Mouse (Mus musculus) Patski (cell line): ENCODE measurements around the gene Irx2. TPM values are rescaled to one million over a fixed set of nuclear protein-coding genes. Genes with fewer than 3 reads are reported as not detected.
A peak's percentile ranks its signal among the peaks of the same experiment; 100 is the strongest.

Experiments used
- ATAC-seq: fragments of 100-300 bp; one replicate; pipeline ENCODE4 v1.8.0; 2021
- CTCF ChIA-PET: fragments of 350-600 bp; sonication (Branson Sonifier 250); formaldehyde crosslinking; loops from one replicate; lab custom pipeline; 2022; ENCODE audit warnings: inconsistent platforms; lab: Charles Lee
- POLR2A ChIA-PET: fragments of 350-600 bp; sonication (Branson Sonifier 250); formaldehyde crosslinking; loops from one replicate; lab custom pipeline; 2022; ENCODE audit warnings: antibody characterized with exemption, inconsistent platforms; lab: Charles Lee
- DNase-seq: peaks from one replicate; pipeline ENCODE4 v3.0.0-alpha.2; 2011; ENCODE audit warnings: low read depth, low spot score
- H3K27me3 ChIP-seq: fragments of 371-371 bp; one replicate; pipeline ENCODE4 v1.5.1; 2021
- CTCF ChIP-seq: fragments of 100-300 bp; IDR thresholded peaks from one replicate; pipeline ENCODE4 v1.5.1; 2021
- in situ Hi-C: fragments of 300-500 bp; cut with MboI; formaldehyde crosslinking; loops from 3 replicates; pipeline ENCODE4 v1.11.1; 2018; ENCODE audit warnings: low pct_unique_long_range_greater_than_20kb, mixed read lengths
- polyA plus RNA-seq: library from polyadenylated mRNA; unstranded; gene quantifications from one replicate; pipeline ENCODE4 v1.2.3, GENCODE M21; 2021

Gene Irx2
- 57.8 TPM for polyA plus RNA-seq

- no peak for TF ChIP-seq CTCF
- no peaks in the 10 kb centered on the region for H3K27me3 ChIP-seq
- ATAC-seq (peak; percentile 82), DNase-seq (no peak)
- CTCF ChIA-PET: interaction anchor here (4.3 kb wide), 1 partner anchor 670 kb away, joined by 33 read pairs; no protein-coding TSS in a partner anchor
- in situ Hi-C loops: loop anchor here (5.0 to 25.0 kb wide), 6 partner anchors 434 to 1991 kb away; partner anchors contain the start of genes Ice1 and Irx1
- POLR2A ChIA-PET: interaction anchor here (0.7 to 6.8 kb wide), 4 partner anchors 9 to 668 kb away, joined by 3 to 74 read pairs (median 16); partner anchors contain the start of gene Irx1
These were observed at the start of gene Irx2 for GRCm38 (mm10) chr13:72628462-72628916. Gene Irx2 (plus strand): TSS chr13:72628820.

- CTCF ChIA-PET: no interaction called here
- in situ Hi-C loops: no loop called here
These were observed 47.3 kb upstream of the Irx2 start for GRCm38 (mm10) chr13:72581276-72581675.

GRCm38 (mm10) chr13:72592526-72592925 lies 36.1 kb upstream of the Irx2 start:
- TF ChIP-seq CTCF: no peak
- no peaks in the 10 kb centered on the region for H3K27me3 ChIP-seq
- in situ Hi-C loops: no loop called here
- POLR2A ChIA-PET: no interaction called here
- CTCF ChIA-PET: no interaction called here
- ATAC-seq: no peak
- no peak for DNase-seq

More at GRCm38 (mm10) chr13:72581276-72581675, 47.3 kb upstream of the Irx2 start:
- DNase-seq (no peak), ATAC-seq (no peak)
- H3K27me3 ChIP-seq: peaks cover 7% of the 10 kb centered on the region
- POLR2A ChIA-PET: no interaction called here
- TF ChIP-seq CTCF: no peak

- ChIA-PET CTCF (no interaction called here), POLR2A (no interaction called here)
- DNase-seq: no peak
- in situ Hi-C loops: no loop called here
- H3K27me3 ChIP-seq: no peaks in the 10 kb centered on the region
- no peak for ATAC-seq
- no peak for TF ChIP-seq CTCF
These were observed 35.3 kb upstream of the Irx2 start for GRCm38 (mm10) chr13:72593310-72593709.

GRCm38 (mm10) chr13:72593710-72594111 lies 34.9 kb upstream of the Irx2 start:
- no peaks in the 10 kb centered on the region for H3K27me3 ChIP-seq
- ATAC-seq: no peak
- no peak for DNase-seq
- in situ Hi-C loops: no loop called here
- TF ChIP-seq CTCF: no peak
- CTCF ChIA-PET: no interaction called here
- POLR2A ChIA-PET: no interaction called here

- no peaks in the 10 kb centered on the region for H3K27me3 ChIP-seq
- DNase-seq (no peak), ATAC-seq (no peak)
- in situ Hi-C loops: no loop called here
- TF ChIP-seq CTCF: no peak
- POLR2A ChIA-PET: no interaction called here
- CTCF ChIA-PET: interaction anchor here (0.7 kb wide), 1 partner anchor 12 kb away, joined by 3 read pairs; no protein-coding TSS in a partner anchor
These were observed 29.4 kb upstream of the Irx2 start for GRCm38 (mm10) chr13:72599254-72599653.

- ATAC-seq: no peak
- in situ Hi-C loops: no loop called here
- no peak for DNase-seq
- POLR2A ChIA-PET: no interaction called here
- no peak for TF ChIP-seq CTCF
- H3K27me3 ChIP-seq: no peaks in the 10 kb centered on the region
- CTCF ChIA-PET: no interaction called here
These were observed 19.9 kb upstream of the Irx2 start for GRCm38 (mm10) chr13:72608706-72609105.

GRCm38 (mm10) chr13:72610277-72610676 lies 18.3 kb upstream of the Irx2 start:
- in situ Hi-C loops: no loop called here
- DNase-seq (no peak), ATAC-seq (no peak)
- TF ChIP-seq CTCF: no peak
- CTCF ChIA-PET: no interaction called here
- no peaks in the 10 kb centered on the region for H3K27me3 ChIP-seq
- POLR2A ChIA-PET: interaction anchor here (0.6 kb wide), 1 partner anchor 184 kb away, joined by 4 read pairs; no protein-coding TSS in a partner anchor

- H3K27me3 ChIP-seq: no peaks in the 10 kb centered on the region
- DNase-seq: no peak
- ATAC-seq: no peak
These were observed 4.4 kb upstream of the Irx2 start for GRCm38 (mm10) chr13:72623926-72624846.

GRCm38 (mm10) chr13:72624847-72625170 lies 3.8 kb upstream of the Irx2 start:
- H3K27me3 ChIP-seq: no peaks in the 10 kb centered on the region
- no peak for TF ChIP-seq CTCF
- in situ Hi-C loops: loop anchor here (5.0 to 25.0 kb wide), 11 partner anchors 273 to 1988 kb away; partner anchors contain the start of genes Ice1 and Irx1
- ChIA-PET POLR2A (interaction anchor here (1.5 to 2.4 kb wide), 2 partner anchors 662 to 664 kb away, joined by 5 to 9 read pairs; no protein-coding TSS in a partner anchor), CTCF (interaction anchor here (1.5 to 1.6 kb wide), 2 partner anchors 8 to 416 kb away, joined by 4 to 5 read pairs; no protein-coding TSS in a partner anchor)
- no peak for DNase-seq
- ATAC-seq: no peak

More at GRCm38 (mm10) chr13:72623926-72624846, 4.4 kb upstream of the Irx2 start:
- CTCF ChIA-PET: interaction anchor here (0.8 to 1.6 kb wide), 6 partner anchors 8 to 1519 kb away, joined by 3 to 5 read pairs (median 4); no protein-coding TSS in a partner anchor
- POLR2A ChIA-PET: interaction anchor here (0.6 to 2.4 kb wide), 4 partner anchors 662 to 676 kb away, joined by 3 to 9 read pairs (median 4); no protein-coding TSS in a partner anchor
- no peak for TF ChIP-seq CTCF
- in situ Hi-C loops: loop anchor here (5.0 to 10.0 kb wide), 7 partner anchors 272 to 1609 kb away; no protein-coding TSS in a partner anchor
